Mouse (Mus musculus): ENCODE data around the gene Rpsa. TPM values are rescaled to one million over a fixed set of nuclear protein-coding genes. Genes with fewer than 3 reads are reported as not detected.

The Rpsa gene
- total and polyA plus RNA-seq, 2 experiments from 2014 or later = 949 to 2,026 TPM

DNA sequence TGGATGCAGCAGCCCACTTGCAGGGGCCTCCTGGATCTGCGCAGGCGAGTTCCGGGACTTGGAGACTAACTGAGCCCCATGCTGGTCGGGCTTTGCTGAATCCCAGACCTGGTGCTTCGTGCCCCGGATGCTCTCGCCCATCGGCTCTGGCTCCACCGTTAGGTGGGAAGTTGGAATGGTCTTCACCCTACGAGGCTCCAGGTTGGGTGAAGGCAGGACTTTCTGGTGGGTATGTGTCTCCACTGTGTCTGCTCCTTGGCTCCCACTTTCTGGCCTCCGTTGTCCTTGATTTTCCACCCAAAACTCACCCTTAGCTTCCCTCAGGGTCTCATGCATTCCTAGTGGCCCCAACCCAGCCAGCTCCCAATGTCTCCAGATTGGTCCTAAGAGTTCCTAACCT, 8.0 kb downstream of the Rpsa start:
- Histone ChIP-seq H3K4me2 (ENCODE audit: low read depth) (no peak overlapping the region), H3K27me3 (ENCODE audit: insufficient read depth, low read length) (no peaks in the 10 kb centered on the region), H3K4me3 (ENCODE audit: low read depth, low read length) (no peak overlapping the region), H3K36me3 (ENCODE audit: insufficient read depth) (peaks cover 32% of the 10 kb centered on the region), H3K27ac (ENCODE audit: low read depth, low read length) (no peak overlapping the region), H3K4me1 (ENCODE audit: insufficient read depth) (no peaks in the 10 kb centered on the region), H3K9me3 (ENCODE audit: low read length) (no peaks in the 10 kb centered on the region), H3K9ac (no peak overlapping the region)
- no peak for TF ChIP-seq CTCF (IDR thresholded peaks at IDR 0.05; ENCODE audit: low read depth)
- ATAC-seq (no peak), DNase-seq (no peak)
- WGBS = 89% methylated on average over 11 of the region's 11 CpGs

GRCm38 (mm10) chr9:120140652-120141051, 13.2 kb downstream of the Rpsa start:
- no peak overlapping the region for H3K9ac ChIP-seq
- no peak overlapping the region for H3K4me3 ChIP-seq (ENCODE audit: low read depth, low read length)
- no peaks in the 10 kb centered on the region for H3K36me3 ChIP-seq (ENCODE audit: insufficient read depth)
- no peaks in the 10 kb centered on the region for H3K9me3 ChIP-seq (ENCODE audit: low read length)
- 5% methylated on average over 4 of the region's 4 CpGs for WGBS
- no peak overlapping the region for H3K27ac ChIP-seq (ENCODE audit: low read depth, low read length)
- H3K4me2 ChIP-seq (ENCODE audit: low read depth) = no peak overlapping the region
- DNase-seq = peak; percentile 92
- ATAC-seq = peak; percentile 93
- no peaks in the 10 kb centered on the region for H3K4me1 ChIP-seq (ENCODE audit: insufficient read depth)
- H3K27me3 ChIP-seq (ENCODE audit: insufficient read depth, low read length) = no peaks in the 10 kb centered on the region
- TF ChIP-seq CTCF (IDR thresholded peaks at IDR 0.05; ENCODE audit: low read depth) = peak; percentile 97

GRCm38 (mm10) chr9:120144474-120144873, 17.0 kb downstream of the Rpsa start:
- no peak for TF ChIP-seq CTCF (IDR thresholded peaks at IDR 0.05; ENCODE audit: low read depth)
- no peak overlapping the region for H3K4me3 ChIP-seq (ENCODE audit: low read depth, low read length)
- 84% methylated on average over 13 of the region's 13 CpGs for WGBS

DNA sequence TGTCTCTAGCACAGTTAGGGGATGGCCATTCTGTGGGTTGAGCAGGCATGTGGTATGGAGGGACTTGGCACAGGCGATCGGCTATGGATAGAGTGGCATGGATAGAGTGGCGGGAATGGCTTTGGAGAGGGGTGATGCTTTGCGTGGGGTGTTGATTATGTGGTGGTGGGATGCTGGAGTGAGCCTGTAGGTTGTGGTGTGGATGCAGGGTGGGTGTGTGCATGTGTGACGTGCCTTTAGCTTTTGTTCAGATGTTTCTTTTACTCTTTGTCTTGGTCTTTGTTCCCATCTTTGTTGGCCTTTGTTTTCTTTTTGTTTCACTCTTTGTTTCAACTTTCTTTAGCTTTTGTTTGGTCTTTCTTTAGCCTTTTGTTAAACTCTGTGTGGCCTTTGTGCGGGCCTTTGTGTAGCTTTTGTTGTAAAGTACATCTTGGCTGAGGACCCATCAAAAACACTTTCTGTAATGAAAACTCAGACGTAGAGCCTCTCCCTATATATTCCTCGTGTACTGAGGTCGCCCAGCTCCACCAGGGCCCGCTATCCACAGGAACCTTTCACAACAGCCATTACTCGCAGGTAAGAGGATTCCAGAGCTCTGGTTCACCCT, 21.8 kb downstream of the Rpsa start, which contains the start of gene Mobp:
Mobp (plus strand) TSS at position 486 of the 607 bp plus-strand sequence.
- no peak for ATAC-seq
- H3K27me3 ChIP-seq (ENCODE audit: insufficient read depth, low read length) = no peaks in the 10 kb centered on the region
- 22% methylated on average over 11 of the region's 11 CpGs for WGBS

More at GRCm38 (mm10) chr9:120144474-120144873, 17.0 kb downstream of the Rpsa start:
- Histone ChIP-seq H3K4me1 (ENCODE audit: insufficient read depth) (no peaks in the 10 kb centered on the region), H3K27ac (ENCODE audit: low read depth, low read length) (no peak overlapping the region), H3K36me3 (ENCODE audit: insufficient read depth) (no peaks in the 10 kb centered on the region), H3K27me3 (ENCODE audit: insufficient read depth, low read length) (no peaks in the 10 kb centered on the region), H3K4me2 (ENCODE audit: low read depth) (no peak overlapping the region), H3K9me3 (ENCODE audit: low read length) (no peaks in the 10 kb centered on the region), H3K9ac (no peak overlapping the region)
- no peak for DNase-seq
- no peak for ATAC-seq

DNA sequence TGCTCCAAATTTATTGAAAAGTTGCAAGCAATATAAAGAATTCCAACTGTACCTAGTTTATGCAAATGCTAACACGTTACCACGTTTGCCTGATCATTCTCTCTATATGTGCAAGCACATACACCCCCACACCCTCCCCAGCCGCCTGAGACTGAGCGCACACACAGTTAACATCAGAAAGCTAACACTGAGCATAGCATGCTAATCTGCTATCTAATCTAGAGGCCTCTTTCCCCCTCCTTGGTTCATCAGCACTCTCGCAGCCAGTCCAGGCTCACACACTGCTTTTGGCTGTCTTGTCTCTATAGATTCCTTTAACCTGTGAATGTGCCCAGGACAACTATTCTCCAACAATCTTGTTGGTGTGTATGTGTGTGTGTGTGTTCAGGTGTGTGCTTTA, 23.7 kb downstream of the Rpsa start:
- no peak overlapping the region for H3K9ac ChIP-seq
- 76% methylated on average over 5 of the region's 5 CpGs for WGBS
- no peaks in the 10 kb centered on the region for H3K27me3 ChIP-seq (ENCODE audit: insufficient read depth, low read length)
- no peak overlapping the region for H3K27ac ChIP-seq (ENCODE audit: low read depth, low read length)
- no peak for TF ChIP-seq CTCF (IDR thresholded peaks at IDR 0.05; ENCODE audit: low read depth)
- DNase-seq = no peak
- H3K36me3 ChIP-seq (ENCODE audit: insufficient read depth) = no peaks in the 10 kb centered on the region
- H3K4me1 ChIP-seq (ENCODE audit: insufficient read depth) = no peaks in the 10 kb centered on the region
- no peak for ATAC-seq
- no peak overlapping the region for H3K4me2 ChIP-seq (ENCODE audit: low read depth)
- H3K4me3 ChIP-seq (ENCODE audit: low read depth, low read length) = no peak overlapping the region
- H3K9me3 ChIP-seq (ENCODE audit: low read length) = no peaks in the 10 kb centered on the region

More for the DNA sequence above, 21.8 kb downstream of the Rpsa start, which contains the start of gene Mobp:
- no peak for DNase-seq
- no peak within 1 kb of the TSS for H3K4me3 ChIP-seq (ENCODE audit: low read depth, low read length)
- no peaks in the 10 kb centered on the region for H3K36me3 ChIP-seq (ENCODE audit: insufficient read depth)
- no peak within 1 kb of the TSS for H3K9ac ChIP-seq
- H3K9me3 ChIP-seq (ENCODE audit: low read length) = no peaks in the 10 kb centered on the region
- H3K4me1 ChIP-seq (ENCODE audit: insufficient read depth) = no peaks in the 10 kb centered on the region
- H3K4me2 ChIP-seq (ENCODE audit: low read depth) = no peak within 1 kb of the TSS
- TF ChIP-seq CTCF (IDR thresholded peaks at IDR 0.05; ENCODE audit: low read depth) = no peak
- no peak within 1 kb of the TSS for H3K27ac ChIP-seq (ENCODE audit: low read depth, low read length)

DNA sequence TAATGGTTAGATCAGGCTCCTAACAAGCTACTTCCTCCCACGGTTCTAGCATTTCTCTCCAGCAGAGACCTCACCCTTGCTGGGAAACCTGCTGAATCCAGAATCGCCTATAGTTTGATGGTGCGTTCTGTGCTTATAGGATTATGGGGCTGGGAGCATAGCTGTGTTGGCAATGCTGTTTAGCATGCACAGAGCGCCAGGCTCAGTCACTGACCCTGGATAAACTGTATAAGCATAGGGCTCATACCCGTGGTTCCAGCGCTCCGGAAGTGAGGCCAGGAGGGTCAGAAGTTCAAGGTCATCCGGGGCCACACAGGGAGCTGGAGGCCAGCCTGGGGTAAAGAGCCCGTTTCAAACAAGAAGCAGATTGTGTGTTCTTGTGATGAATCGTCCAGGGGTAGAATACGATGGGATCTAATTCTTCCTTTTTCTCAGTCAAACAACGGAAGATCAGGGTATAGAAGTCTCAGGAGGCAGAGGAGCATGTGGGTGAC, 24.5 kb downstream of the Rpsa start:
- no peak for TF ChIP-seq CTCF (IDR thresholded peaks at IDR 0.05; ENCODE audit: low read depth)
- WGBS = 80% methylated on average over 12 of the region's 12 CpGs
- no peaks in the 10 kb centered on the region for H3K27me3 ChIP-seq (ENCODE audit: insufficient read depth, low read length)
- H3K27ac ChIP-seq (ENCODE audit: low read depth, low read length) = no peak overlapping the region
- no peak overlapping the region for H3K4me3 ChIP-seq (ENCODE audit: low read depth, low read length)
- H3K9me3 ChIP-seq (ENCODE audit: low read length) = no peaks in the 10 kb centered on the region
- no peaks in the 10 kb centered on the region for H3K36me3 ChIP-seq (ENCODE audit: insufficient read depth)
- ATAC-seq (no peak), DNase-seq (no peak)
- H3K4me1 ChIP-seq (ENCODE audit: insufficient read depth) = no peaks in the 10 kb centered on the region
- H3K9ac ChIP-seq = no peak overlapping the region
- no peak overlapping the region for H3K4me2 ChIP-seq (ENCODE audit: low read depth)

DNA sequence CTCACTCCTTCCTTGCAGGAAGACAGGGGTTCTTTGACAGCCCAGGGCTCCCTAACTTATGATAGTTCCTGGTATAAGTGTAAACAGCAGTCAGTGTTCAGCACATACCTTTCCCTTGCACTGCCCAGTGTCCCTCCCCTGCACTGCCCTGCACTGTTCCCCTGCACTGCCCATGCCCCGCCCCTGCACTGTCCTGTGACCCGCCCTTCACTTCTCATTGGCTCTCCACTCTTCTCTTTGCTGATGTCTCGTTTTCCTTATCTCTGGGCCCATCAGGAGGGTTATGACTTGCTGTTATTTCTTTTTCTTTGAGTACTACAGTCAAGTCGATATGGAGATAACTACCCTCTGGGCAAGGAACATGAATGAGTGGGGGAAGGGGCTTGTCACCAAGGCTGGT, 30.6 kb downstream of the Rpsa start:
- Histone ChIP-seq H3K27ac (ENCODE audit: low read depth, low read length) (no peak overlapping the region), H3K36me3 (ENCODE audit: insufficient read depth) (no peaks in the 10 kb centered on the region)

More for the DNA sequence above, 30.6 kb downstream of the Rpsa start:
- no peak for ATAC-seq
- no peaks in the 10 kb centered on the region for H3K4me1 ChIP-seq (ENCODE audit: insufficient read depth)
- TF ChIP-seq CTCF (IDR thresholded peaks at IDR 0.05; ENCODE audit: low read depth) = no peak
- 42% methylated on average over 4 of the region's 4 CpGs for WGBS
- no peaks in the 10 kb centered on the region for H3K27me3 ChIP-seq (ENCODE audit: insufficient read depth, low read length)
- DNase-seq = no peak
- H3K9me3 ChIP-seq (ENCODE audit: low read length) = no peaks in the 10 kb centered on the region
- no peak overlapping the region for H3K4me3 ChIP-seq (ENCODE audit: low read depth, low read length)
- no peak overlapping the region for H3K9ac ChIP-seq
- no peak overlapping the region for H3K4me2 ChIP-seq (ENCODE audit: low read depth)

Measured in forebrain, postnatal 0 days (tissue).